Mouse (Mus musculus): ENCODE data around the gene Ccl27b.
"Not testable (repeated sequence)": the region's sequence is repeated elsewhere in the genome, so short reads cannot be mapped to it uniquely, and the experiment has no call there.

Ccl27b gene

GRCm38 (mm10) chr4:42654951-42655350 is at the start of gene Ccl27b:
TSS of gene Ccl27b (plus strand) at chr4:42655251.
- DNase-seq = not testable (repeated sequence)

DNA sequence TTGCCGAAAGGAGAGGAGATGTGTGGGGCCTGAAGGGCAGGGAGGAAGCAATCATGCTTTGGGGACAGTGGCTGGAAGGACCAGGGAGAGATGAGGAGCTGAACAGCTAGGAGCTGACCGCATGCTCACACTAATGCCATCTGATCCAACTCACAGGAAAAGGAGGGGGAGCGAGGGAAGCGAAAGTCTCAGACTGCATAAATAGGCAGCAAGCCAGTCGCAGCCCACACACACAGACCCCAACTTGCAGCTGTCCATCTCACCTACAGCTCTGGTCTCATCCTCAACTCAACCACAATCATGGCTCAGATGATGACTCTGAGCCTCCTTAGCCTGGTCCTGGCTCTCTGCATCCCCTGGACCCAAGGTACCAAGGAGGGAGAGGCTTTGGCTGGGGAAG is 43.2 kb upstream of the Ccl27b start, which contains the start of gene Gm10591:
Gm10591 (plus strand) TSS at position 301 of the 400 bp plus-strand sequence.
- not testable (repeated sequence) for DNase-seq

DNA sequence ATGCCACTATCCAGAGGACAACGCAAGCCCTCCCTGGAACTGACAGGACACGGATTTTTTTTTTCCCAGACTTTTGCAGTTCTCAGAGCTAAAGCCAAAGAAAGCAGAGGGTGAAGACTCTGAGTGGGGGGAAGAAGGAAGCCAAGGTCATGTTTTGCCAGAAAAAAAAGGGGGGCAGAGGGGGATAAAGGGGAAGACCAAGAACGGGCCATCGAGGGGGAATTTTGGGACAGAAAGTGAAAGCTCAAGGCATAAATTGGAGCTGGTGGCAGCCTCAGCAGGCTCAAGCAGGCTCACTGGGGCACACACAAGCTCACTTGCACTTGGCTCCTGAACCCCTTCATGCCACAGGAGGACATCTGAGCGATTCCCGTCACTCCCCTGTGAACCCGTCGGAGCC is 25.6 kb upstream of the Ccl27b start, which contains the start of gene Gm2564:
Gm2564 (plus strand) TSS at position 301 of the 400 bp plus-strand sequence.
- DNase-seq = not testable (repeated sequence)

- DNase-seq = not testable (repeated sequence)
Observed at GRCm38 (mm10) chr4:42661793-42662192, 6.7 kb downstream of the Ccl27b start, which contains the start of gene Il11ra2. TSS of gene Il11ra2 (minus strand) at chr4:42661893.

- not testable (repeated sequence) for DNase-seq
Observed at GRCm38 (mm10) chr4:42675415-42675814, 20.4 kb downstream of the Ccl27b start.

- DNase-seq = not testable (repeated sequence)
Observed at GRCm38 (mm10) chr4:42679365-42679764, 24.3 kb downstream of the Ccl27b start.

GRCm38 (mm10) chr4:42680374-42681356 is 25.6 kb downstream of the Ccl27b start:
- not testable (repeated sequence) for DNase-seq

DNA sequence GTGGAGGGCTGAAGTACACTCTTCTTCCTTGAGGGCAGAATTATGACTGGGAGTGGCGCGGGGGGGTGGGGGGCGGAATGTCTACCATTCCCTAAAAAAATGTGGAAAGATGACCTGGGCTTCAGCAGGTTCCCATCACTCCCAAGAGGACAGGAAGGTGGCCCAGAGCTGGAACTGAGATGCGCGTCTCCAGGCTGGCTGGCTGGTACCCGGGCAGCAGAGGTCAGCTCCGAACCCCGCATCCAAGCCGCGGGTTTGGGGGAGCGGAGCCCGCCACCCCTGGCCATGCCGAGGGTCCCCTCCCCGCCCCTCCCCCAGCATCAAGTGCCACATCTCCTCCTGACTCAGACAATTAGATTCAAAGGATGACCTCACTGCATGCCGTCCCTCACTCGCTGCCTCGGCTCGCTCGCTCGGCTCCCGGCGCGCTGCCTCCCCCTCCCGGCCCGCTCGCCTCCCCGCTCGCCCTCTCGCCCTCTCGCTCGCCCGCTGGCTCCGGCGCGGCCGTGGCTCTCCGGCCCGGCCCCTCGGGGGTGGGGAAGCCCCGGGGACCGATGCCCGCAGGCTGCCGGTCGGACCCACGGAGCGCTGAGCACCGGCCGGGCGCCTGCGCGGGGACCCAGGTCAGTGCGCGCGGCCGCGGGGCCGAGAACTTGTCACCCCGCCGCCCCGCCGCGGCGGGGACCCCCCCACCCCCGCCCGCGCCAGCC is 26.6 kb downstream of the Ccl27b start:
- not testable (repeated sequence) for DNase-seq

- not testable (repeated sequence) for DNase-seq
Observed at GRCm38 (mm10) chr4:42682183-42682524, 27.1 kb downstream of the Ccl27b start.
